Mouse (Mus musculus) ES-Bruce4 (cell line): ENCODE measurements at regions not wholly inside any gene's neighbourhood (a gene's known extent, or its start where the extent isn't known, plus 50 kb on each side); places are given as distances from the start of the nearest gene placed in this dataset.

Experiments used
- H3K27ac ChIP-seq: 2 replicates; pipeline ENCODE4 v1.5.1; 2012; ENCODE audit warnings: low read length, inconsistent platforms; ENCODE audit not compliant: insufficient read depth
- H3K27me3 ChIP-seq: 2 replicates; pipeline ENCODE4 v1.6.1; 2012; ENCODE audit warnings: mild to moderate bottlenecking, low read length, inconsistent platforms; ENCODE audit not compliant: control insufficient read depth, poor library complexity, insufficient read depth, severe bottlenecking
- H3K36me3 ChIP-seq: 2 replicates; pipeline ENCODE4 v1.6.1; 2012; ENCODE audit warnings: inconsistent platforms, mild to moderate bottlenecking, low read length, moderate library complexity; ENCODE audit not compliant: control insufficient read depth, poor library complexity, insufficient read depth, severe bottlenecking
- H3K4me1 ChIP-seq: one replicate; pipeline ENCODE4 v1.8.1; 2011; ENCODE audit warnings: low read length; ENCODE audit not compliant: control insufficient read depth, insufficient read depth
- H3K4me3 ChIP-seq: 2 replicates; pipeline ENCODE4 v1.5.1; 2011; ENCODE audit warnings: low read depth, mild to moderate bottlenecking, low read length
- H3K9ac ChIP-seq: 2 replicates; pipeline ENCODE4 v1.6.1; 2012; ENCODE audit warnings: low read depth, mild to moderate bottlenecking, inconsistent platforms; ENCODE audit not compliant: poor library complexity, severe bottlenecking
- H3K9me3 ChIP-seq: replicated peaks from 2 replicates; pipeline ENCODE4 v1.6.1; 2012; ENCODE audit warnings: mild to moderate bottlenecking, low read length, inconsistent platforms; ENCODE audit not compliant: control insufficient read depth, poor library complexity, insufficient read depth, severe bottlenecking
- CTCF ChIP-seq: IDR thresholded peaks from one replicate; pipeline ENCODE4 v1.8.1; 2011; ENCODE audit warnings: low read depth, low read length
- EP300 ChIP-seq: IDR thresholded peaks from 2 replicates; pipeline ENCODE4 v1.6.1; 2011; ENCODE audit warnings: low read depth, low read length; ENCODE audit not compliant: insufficient read depth
- POLR2A ChIP-seq: IDR thresholded peaks from one replicate; pipeline ENCODE4 v1.8.1; 2011; ENCODE audit warnings: low read length; ENCODE audit not compliant: insufficient read depth

DNA sequence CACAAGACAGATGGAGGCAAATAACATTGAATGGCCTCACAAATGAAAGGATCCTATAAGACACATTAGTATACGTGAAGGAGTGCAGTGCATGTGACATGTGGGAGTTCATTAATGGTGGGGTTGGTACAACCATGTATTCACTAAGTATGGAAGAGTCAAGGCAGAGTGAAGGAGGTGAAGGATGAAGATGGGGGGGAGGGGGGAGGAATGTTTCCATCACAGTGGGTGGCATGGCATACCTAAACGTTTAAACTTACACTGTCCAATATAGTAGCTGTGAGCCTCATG is 386.5 kb upstream of the Pik3r1 start:
- Histone ChIP-seq H3K27ac (no peak overlapping the region), H3K36me3 (no peaks in the 10 kb centered on the region), H3K4me1 (no peaks in the 10 kb centered on the region), H3K9ac (no peak overlapping the region), H3K27me3 (peaks cover 2% of the 10 kb centered on the region; the same call in 1 of the 2 replicates), H3K9me3 (no peaks in the 10 kb centered on the region), H3K4me3 (no peak overlapping the region)
- no peak for TF ChIP-seq POLR2A
- TF ChIP-seq EP300, result no peak
- no peak for TF ChIP-seq CTCF

DNA sequence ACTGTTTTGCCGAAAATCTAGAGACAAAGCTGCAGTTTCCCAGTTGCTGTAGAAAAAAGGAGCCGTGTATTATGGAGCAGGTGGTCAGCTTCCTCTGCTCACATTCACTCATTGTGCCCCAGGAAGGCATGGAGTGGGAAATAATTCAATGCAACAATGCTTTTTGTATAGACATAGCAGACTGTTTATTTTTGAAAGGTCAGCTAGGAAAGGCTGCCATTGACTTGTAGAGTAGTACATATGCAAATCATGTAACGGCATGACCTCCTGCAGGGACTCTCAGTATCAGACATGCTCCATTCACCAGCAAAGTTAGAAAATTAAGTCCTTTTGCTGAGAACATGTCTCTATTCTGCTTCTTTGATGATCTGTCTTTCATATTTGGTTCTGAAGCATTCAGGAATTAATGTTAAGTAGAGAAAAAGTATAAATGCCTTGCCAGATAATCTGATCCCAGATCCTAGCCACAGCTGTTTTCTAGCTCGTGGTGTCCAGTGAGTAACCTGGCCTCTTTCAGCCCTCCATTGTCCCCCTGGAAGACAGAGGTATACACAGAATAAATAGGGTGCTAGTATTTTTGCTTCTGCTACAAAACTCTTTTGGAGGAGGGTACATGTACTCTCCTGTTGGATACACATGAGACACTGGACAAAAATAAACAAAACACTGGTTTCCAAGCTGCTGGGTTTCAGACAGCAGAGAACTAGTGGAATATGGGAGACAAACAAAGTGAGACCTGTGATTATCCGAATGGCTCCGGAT is 389.5 kb upstream of the Pik3r1 start:
- no peak for TF ChIP-seq EP300
- no peak for TF ChIP-seq CTCF
- TF ChIP-seq POLR2A, result no peak
- Histone ChIP-seq H3K9me3 (no peaks in the 10 kb centered on the region), H3K27me3 (peaks cover 2% of the 10 kb centered on the region; the same call in 1 of the 2 replicates), H3K27ac (no peak overlapping the region), H3K36me3 (no peaks in the 10 kb centered on the region), H3K4me3 (no peak overlapping the region), H3K4me1 (no peaks in the 10 kb centered on the region), H3K9ac (no peak overlapping the region)

DNA sequence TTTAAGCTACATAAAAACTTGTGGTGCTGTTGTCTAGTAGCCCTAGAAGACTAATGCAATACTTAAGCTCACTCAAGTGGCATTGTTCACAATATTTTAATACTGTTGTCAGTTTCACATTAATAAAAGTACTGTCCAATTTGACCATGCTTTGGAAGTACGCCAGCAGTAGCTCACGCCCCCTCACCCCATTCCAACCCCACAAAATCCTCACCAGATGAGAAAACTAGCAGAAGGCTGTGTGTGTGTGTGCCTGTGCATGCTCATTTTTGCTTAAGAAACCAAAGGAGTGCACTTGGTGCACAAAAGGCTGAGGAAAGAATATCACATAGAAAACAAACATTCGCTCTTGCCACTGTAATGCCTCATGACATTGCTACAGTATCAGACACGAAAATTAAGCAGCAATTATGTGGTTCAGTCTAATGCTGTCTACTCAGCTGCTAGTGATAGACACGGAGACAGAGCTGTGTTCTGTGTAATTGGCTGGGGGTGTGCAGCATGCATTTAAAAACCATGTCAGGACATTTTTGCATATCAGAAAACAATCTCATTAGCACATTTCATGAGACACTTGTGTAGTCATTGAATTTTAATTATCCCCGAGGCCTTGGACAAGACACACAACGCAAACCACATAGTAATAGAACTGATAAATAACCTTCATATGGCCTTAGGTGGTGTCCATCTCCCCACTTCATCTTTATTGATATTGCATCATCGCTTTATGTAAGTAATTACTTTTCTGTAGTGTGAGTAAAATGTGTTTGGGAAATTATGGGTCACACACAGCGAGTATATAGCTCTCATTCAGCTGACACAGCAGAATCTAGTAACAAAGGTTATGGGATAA is 405.6 kb upstream of the Pik3r1 start:
- no peaks in the 10 kb centered on the region for H3K27me3 ChIP-seq
- no peaks in the 10 kb centered on the region for H3K4me1 ChIP-seq
- no peaks in the 10 kb centered on the region for H3K9me3 ChIP-seq
- no peaks in the 10 kb centered on the region for H3K36me3 ChIP-seq
- no peak overlapping the region for H3K27ac ChIP-seq
- H3K4me3 ChIP-seq, result no peak overlapping the region
- no peak overlapping the region for H3K9ac ChIP-seq
- TF ChIP-seq POLR2A (no peak), EP300 (no peak), CTCF (no peak)

DNA sequence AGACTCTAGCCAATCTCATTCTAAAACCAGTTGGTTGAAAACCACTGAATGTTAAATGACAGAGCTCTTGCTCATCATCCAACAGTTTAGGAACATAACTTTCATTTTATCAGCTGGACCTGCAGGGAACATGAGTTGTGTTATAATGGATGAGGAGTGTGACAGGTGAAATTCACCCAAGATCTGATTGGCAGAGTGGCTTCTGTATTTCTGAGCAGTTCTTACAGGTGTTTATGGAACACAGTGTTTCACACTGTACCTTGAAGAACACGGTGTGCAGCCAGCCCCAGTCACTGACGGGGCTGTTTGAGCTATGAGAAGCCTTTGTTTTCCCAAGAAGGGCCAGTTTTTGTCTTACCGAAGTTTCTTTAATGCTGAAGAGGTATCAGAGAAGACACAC is 406.4 kb upstream of the Pik3r1 start:
- no peak overlapping the region for H3K27ac ChIP-seq
- no peaks in the 10 kb centered on the region for H3K27me3 ChIP-seq
- H3K9ac ChIP-seq, result no peak overlapping the region
- no peaks in the 10 kb centered on the region for H3K4me1 ChIP-seq
- H3K36me3 ChIP-seq, result no peaks in the 10 kb centered on the region
- no peaks in the 10 kb centered on the region for H3K9me3 ChIP-seq
- TF ChIP-seq POLR2A (no peak), CTCF (no peak), EP300 (no peak)
- H3K4me3 ChIP-seq, result no peak overlapping the region

DNA sequence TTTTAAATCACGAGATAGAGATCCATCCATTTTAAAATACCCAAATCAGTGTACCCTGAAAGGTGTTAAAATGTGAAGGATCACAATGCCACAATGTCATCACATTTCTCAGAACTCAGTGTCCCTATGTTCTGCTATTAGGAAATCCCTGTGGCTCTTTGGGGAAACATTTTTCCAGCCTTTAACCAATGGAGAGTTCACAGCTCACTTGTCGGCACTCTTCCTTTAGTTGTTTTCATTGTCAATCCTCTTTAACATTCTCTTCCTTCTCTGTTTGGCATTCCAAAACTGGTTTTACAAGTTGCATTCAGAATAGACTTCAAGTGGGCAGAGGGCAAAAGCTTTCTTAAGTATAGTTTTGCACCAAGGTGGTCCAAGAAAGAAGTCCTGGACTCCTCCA is 406.9 kb upstream of the Pik3r1 start:
- TF ChIP-seq CTCF, result no peak
- TF ChIP-seq POLR2A, result no peak
- no peak for TF ChIP-seq EP300
- Histone ChIP-seq H3K9ac (no peak overlapping the region), H3K4me3 (no peak overlapping the region)

DNA sequence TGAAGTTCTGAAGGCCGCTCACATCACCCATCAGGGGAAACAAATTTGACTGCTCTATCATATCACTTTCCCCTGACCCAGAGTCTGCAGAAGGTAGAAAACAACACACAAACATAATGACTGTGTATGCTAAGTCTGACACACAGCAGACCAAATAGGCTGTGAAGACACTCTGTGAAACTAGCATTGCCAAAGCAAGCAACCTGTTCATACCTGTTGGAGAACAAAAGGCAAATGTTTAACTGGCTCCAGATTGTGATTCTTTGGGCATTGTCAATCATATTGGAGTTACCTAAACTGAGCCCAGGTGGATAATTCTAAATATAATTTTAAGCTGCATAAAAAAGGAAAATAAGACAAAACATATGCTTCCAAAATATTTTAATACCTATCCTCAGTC is 407.4 kb upstream of the Pik3r1 start:
- Histone ChIP-seq H3K4me3 (no peak overlapping the region), H3K27ac (no peak overlapping the region), H3K4me1 (no peaks in the 10 kb centered on the region), H3K36me3 (no peaks in the 10 kb centered on the region), H3K9ac (no peak overlapping the region), H3K9me3 (no peaks in the 10 kb centered on the region), H3K27me3 (no peaks in the 10 kb centered on the region)
- TF ChIP-seq CTCF (no peak), EP300 (no peak), POLR2A (no peak)

More for the DNA sequence above, 406.9 kb upstream of the Pik3r1 start:
- Histone ChIP-seq H3K36me3 (no peaks in the 10 kb centered on the region), H3K4me1 (no peaks in the 10 kb centered on the region), H3K9me3 (no peaks in the 10 kb centered on the region), H3K27me3 (no peaks in the 10 kb centered on the region), H3K27ac (no peak overlapping the region)
